Mouse (Mus musculus): ENCODE data around the gene Olfr1205.

Gene Olfr1205

DNA sequence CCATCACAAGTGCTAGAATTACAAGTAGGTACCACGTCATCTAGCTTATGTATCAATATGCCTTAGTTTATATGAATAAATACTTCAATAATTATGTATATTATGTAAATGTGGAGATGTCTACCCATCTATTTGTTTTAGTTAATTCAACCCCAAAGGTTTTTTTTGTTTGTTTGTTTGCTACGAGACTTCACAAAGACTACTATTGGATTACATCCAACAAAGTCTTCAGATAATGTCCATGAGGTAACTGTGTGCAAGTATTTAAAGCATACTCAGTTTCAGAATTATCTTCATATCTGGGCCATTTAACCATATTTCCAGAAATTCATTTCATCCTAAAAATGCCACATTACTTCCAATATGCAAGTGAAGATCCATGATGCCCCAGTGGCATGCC is at the start of gene Olfr1205:
Gene Olfr1205, plus strand, starts transcription at position 301 of the 400 bp plus-strand sequence.
- no peak for DNase-seq (ENCODE audit: low read depth, low spot score)

DNA sequence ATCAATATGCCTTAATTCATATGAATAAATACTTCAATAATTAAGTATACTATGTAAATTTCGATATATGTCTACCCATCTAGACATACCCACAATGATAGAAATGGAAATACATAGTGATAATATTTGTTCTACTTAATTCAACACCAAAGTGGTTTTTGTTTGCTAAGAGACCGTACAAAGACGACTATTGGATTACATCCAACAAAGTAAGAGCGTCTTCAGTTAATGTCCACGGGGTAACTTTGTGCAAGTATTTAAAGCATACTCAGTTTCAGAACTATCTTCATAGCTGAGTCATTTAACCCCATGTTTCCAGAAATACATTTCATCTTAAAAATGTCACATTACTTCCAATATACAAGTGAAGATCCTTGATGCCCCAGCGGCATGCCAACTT is 36.8 kb upstream of the Olfr1205 start, which contains the start of gene Olfr1201:
Gene Olfr1201, plus strand, starts transcription at position 301 of the 400 bp plus-strand sequence.
- DNase-seq (ENCODE audit: low read depth, low spot score), result no peak

DNA sequence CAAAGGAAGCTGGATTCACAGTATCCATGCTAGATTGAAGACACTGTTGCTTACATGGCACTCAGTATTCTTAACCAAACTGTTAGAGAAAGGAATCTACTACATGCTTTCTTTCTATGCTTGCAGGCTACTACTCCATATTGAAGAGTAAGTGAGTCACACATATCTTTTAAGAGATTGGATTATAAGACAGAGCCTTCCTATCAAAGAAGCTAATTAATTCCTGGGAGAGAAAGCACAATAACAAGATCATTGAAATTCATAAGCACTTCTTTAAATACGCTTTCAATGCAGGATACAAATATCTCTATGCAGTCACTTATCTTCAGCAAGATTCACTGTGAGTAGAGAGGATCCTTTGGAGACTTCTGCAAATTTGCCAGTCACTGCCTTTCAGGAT is 15.3 kb upstream of the Olfr1205 start, which contains the start of gene Olfr1202:
Gene Olfr1202, plus strand, starts transcription at position 301 of the 400 bp plus-strand sequence.
- no peak for DNase-seq (ENCODE audit: low read depth, low spot score)

DNA sequence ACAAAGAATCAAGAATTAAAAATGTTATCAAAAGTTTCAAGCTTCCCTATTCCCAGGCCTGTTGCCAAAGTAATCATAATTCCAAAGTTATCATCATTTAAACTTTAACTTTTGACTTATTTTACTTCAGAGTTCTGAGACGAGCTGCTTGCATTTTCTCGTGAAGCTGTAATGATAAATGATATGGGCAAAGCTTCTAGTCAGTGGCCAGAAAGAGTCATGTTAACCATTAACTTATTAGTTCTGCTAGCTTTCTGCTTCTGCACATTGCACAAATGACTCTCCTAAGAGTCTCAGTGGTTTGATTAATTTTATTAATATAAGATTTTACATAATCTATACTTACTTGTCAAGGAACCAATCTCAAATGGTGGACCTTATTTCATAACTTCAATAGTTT is 8.9 kb downstream of the Olfr1205 start:
- DNase-seq (ENCODE audit: low read depth, low spot score), result no peak

DNA sequence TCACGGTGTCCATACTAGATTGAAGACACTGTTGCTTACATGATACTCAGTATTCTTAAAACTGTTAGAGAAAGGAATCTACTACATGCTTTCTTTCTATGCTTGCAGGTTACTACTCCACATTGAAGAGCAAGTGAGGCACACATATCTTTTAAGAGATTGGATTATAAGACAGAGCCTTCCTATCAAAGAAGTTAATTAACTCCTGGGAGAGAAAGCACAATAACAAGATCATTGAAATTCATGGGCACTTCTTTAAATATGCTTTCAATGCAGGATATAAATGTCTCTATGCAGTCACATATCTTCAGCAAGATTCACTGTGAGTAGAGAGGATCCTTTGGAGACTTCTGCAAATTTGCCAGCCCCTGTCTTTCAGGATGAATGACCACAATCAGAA is 19.5 kb downstream of the Olfr1205 start, which contains the start of gene Olfr1204:
Gene Olfr1204, plus strand, starts transcription at position 301 of the 400 bp plus-strand sequence.
- no peak for DNase-seq (ENCODE audit: low read depth, low spot score)

DNA sequence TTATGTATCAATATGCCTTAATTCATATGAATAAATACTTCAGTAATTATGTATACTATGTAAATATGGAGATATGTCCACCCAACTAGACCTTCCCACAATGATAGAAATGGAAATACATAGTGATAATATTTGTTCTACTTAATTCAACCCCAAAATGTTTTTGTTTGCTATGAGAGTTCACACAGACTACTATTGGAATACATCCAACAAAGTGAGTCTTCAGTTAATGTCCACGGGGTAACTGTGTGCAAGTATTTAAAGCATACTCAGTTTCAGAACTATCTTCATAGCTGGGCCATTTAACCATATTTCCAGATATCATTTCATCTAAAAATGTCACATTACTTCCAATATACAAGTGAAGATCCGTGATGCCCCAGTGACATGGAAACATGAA is 33.4 kb downstream of the Olfr1205 start, which contains the start of gene Olfr1206:
Gene Olfr1206, plus strand, starts transcription at position 301 of the 400 bp plus-strand sequence.
- no peak for DNase-seq (ENCODE audit: low read depth, low spot score)
